Mouse (Mus musculus) neural tube, embryonic 14.5 days (tissue): ENCODE measurements around the gene Fcrl5. TPM values are rescaled to one million over a fixed set of nuclear protein-coding genes. Genes with fewer than 3 reads are reported as not detected.

Experiments
- polyA plus RNA-seq: library from polyadenylated mRNA; unstranded; fragments of >200 nt; fragmentation: Nextera tagmentation; extraction: Ambion mirVana; gene quantifications from 2 replicates; pipeline ENCODE4 v1.2.1, GENCODE M21; 2014

Gene Fcrl5
- polyA plus RNA-seq, 1 experiment from 2014 or later = not detected

Other genes with a start within 250 kb of the Fcrl5 start
- 8.3 and 14.5 TPM in 2 replicates for gene Fcrls, start 172.0 kb upstream of the Fcrl5 start, polyA plus RNA-seq
- not detected in 2 replicates for gene Cd5l, start 77.9 kb upstream of the Fcrl5 start, polyA plus RNA-seq
- gene Fcrl1, start 59.4 kb upstream of the Fcrl5 start, polyA plus RNA-seq = not detected in 2 replicates
- 7.3 and 7.8 TPM in 2 replicates for gene Etv3, start 89.6 kb downstream of the Fcrl5 start, polyA plus RNA-seq
- 27.1 and 28.6 TPM in 2 replicates for gene Arhgef11, start 181.8 kb downstream of the Fcrl5 start, polyA plus RNA-seq